Mouse (Mus musculus): ENCODE measurements around the gene Sult6b2. TPM values are rescaled to one million over a fixed set of nuclear protein-coding genes. Genes with fewer than 3 reads are reported as not detected.

The Sult6b2 gene
- polyA plus RNA-seq, 1 experiment, result 0.09 TPM

- TF ChIP-seq POLR2A (IDR thresholded peaks at IDR 0.05; ENCODE audit: control insufficient read depth, low read depth, low read length) (no peak), CTCF (IDR thresholded peaks at IDR 0.05; ENCODE audit: control insufficient read depth, insufficient read depth, insufficient replicate concordance, low read depth, low read length) (no peak)
- Histone ChIP-seq H3K4me3 (ENCODE audit: control insufficient read depth, low read depth, low read length) (no peak overlapping the region), H3K4me1 (ENCODE audit: control insufficient read depth, insufficient read depth, low read length) (no peaks in the 10 kb centered on the region), H3K27me3 (ENCODE audit: control insufficient read depth, insufficient read depth, low read length) (no peaks in the 10 kb centered on the region), H3K36me3 (ENCODE audit: control insufficient read depth, insufficient read depth, low read length) (no peaks in the 10 kb centered on the region), H3K27ac (ENCODE audit: control insufficient read depth, insufficient read depth, low read depth, low read length) (no peak overlapping the region)
These were observed 21.1 kb upstream of the Sult6b2 start for GRCm38 (mm10) chr6:142825449-142825848.

GRCm38 (mm10) chr6:142823008-142823787, 18.9 kb upstream of the Sult6b2 start:
- Histone ChIP-seq H3K36me3 (ENCODE audit: control insufficient read depth, insufficient read depth, low read length) (no peaks in the 10 kb centered on the region), H3K27me3 (ENCODE audit: control insufficient read depth, insufficient read depth, low read length) (no peaks in the 10 kb centered on the region), H3K4me1 (ENCODE audit: control insufficient read depth, insufficient read depth, low read length) (no peaks in the 10 kb centered on the region)

GRCm38 (mm10) chr6:142818306-142818705, 14.0 kb upstream of the Sult6b2 start:
- TF ChIP-seq CTCF (IDR thresholded peaks at IDR 0.05; ENCODE audit: control insufficient read depth, insufficient read depth, insufficient replicate concordance, low read depth, low read length), result no peak
- no peak for TF ChIP-seq POLR2A (IDR thresholded peaks at IDR 0.05; ENCODE audit: control insufficient read depth, low read depth, low read length)
- Histone ChIP-seq H3K4me1 (ENCODE audit: control insufficient read depth, insufficient read depth, low read length) (no peaks in the 10 kb centered on the region; the same call in 1 of the 2 replicates), H3K4me3 (ENCODE audit: control insufficient read depth, low read depth, low read length) (no peak overlapping the region), H3K36me3 (ENCODE audit: control insufficient read depth, insufficient read depth, low read length) (no peaks in the 10 kb centered on the region), H3K27ac (ENCODE audit: control insufficient read depth, insufficient read depth, low read depth, low read length) (no peak overlapping the region), H3K27me3 (ENCODE audit: control insufficient read depth, insufficient read depth, low read length) (no peaks in the 10 kb centered on the region)

More at GRCm38 (mm10) chr6:142823008-142823787, 18.9 kb upstream of the Sult6b2 start:
- Histone ChIP-seq H3K4me3 (ENCODE audit: control insufficient read depth, low read depth, low read length) (no peak overlapping the region), H3K27ac (ENCODE audit: control insufficient read depth, insufficient read depth, low read depth, low read length) (no peak overlapping the region)
- TF ChIP-seq CTCF (IDR thresholded peaks at IDR 0.05; ENCODE audit: control insufficient read depth, insufficient read depth, insufficient replicate concordance, low read depth, low read length) (no peak), POLR2A (IDR thresholded peaks at IDR 0.05; ENCODE audit: control insufficient read depth, low read depth, low read length) (no peak)

GRCm38 (mm10) chr6:142815513-142815912, 11.2 kb upstream of the Sult6b2 start:
- no peak overlapping the region for H3K4me3 ChIP-seq (ENCODE audit: control insufficient read depth, low read depth, low read length)
- TF ChIP-seq POLR2A (IDR thresholded peaks at IDR 0.05; ENCODE audit: control insufficient read depth, low read depth, low read length), result no peak
- TF ChIP-seq CTCF (IDR thresholded peaks at IDR 0.05; ENCODE audit: control insufficient read depth, insufficient read depth, insufficient replicate concordance, low read depth, low read length), result no peak
- no peaks in the 10 kb centered on the region for H3K27me3 ChIP-seq (ENCODE audit: control insufficient read depth, insufficient read depth, low read length)
- no peak overlapping the region for H3K27ac ChIP-seq (ENCODE audit: control insufficient read depth, insufficient read depth, low read depth, low read length)
- H3K4me1 ChIP-seq (ENCODE audit: control insufficient read depth, insufficient read depth, low read length), result no peaks in the 10 kb centered on the region; the same call in 1 of the 2 replicates
- H3K36me3 ChIP-seq (ENCODE audit: control insufficient read depth, insufficient read depth, low read length), result no peaks in the 10 kb centered on the region

GRCm38 (mm10) chr6:142814495-142814921, 10.2 kb upstream of the Sult6b2 start:
- TF ChIP-seq CTCF (IDR thresholded peaks at IDR 0.05; ENCODE audit: control insufficient read depth, insufficient read depth, insufficient replicate concordance, low read depth, low read length) (0 out of 2 replicates have a peak, but pooled peaks have one; percentile 18), POLR2A (IDR thresholded peaks at IDR 0.05; ENCODE audit: control insufficient read depth, low read depth, low read length) (no peak)
- H3K4me1 ChIP-seq (ENCODE audit: control insufficient read depth, insufficient read depth, low read length), result no peaks in the 10 kb centered on the region; the same call in 1 of the 2 replicates
- no peaks in the 10 kb centered on the region for H3K27me3 ChIP-seq (ENCODE audit: control insufficient read depth, insufficient read depth, low read length)
- H3K36me3 ChIP-seq (ENCODE audit: control insufficient read depth, insufficient read depth, low read length), result no peaks in the 10 kb centered on the region
- no peak overlapping the region for H3K27ac ChIP-seq (ENCODE audit: control insufficient read depth, insufficient read depth, low read depth, low read length)
- peak overlapping the region; percentile 35; the same call in 1 of the 2 replicates for H3K4me3 ChIP-seq (ENCODE audit: control insufficient read depth, low read depth, low read length)

- H3K27me3 ChIP-seq (ENCODE audit: control insufficient read depth, insufficient read depth, low read length), result no peaks in the 10 kb centered on the region
- no peaks in the 10 kb centered on the region for H3K36me3 ChIP-seq (ENCODE audit: control insufficient read depth, insufficient read depth, low read length)
- no peak overlapping the region for H3K27ac ChIP-seq (ENCODE audit: control insufficient read depth, insufficient read depth, low read depth, low read length)
- no peak for TF ChIP-seq POLR2A (IDR thresholded peaks at IDR 0.05; ENCODE audit: control insufficient read depth, low read depth, low read length)
- TF ChIP-seq CTCF (IDR thresholded peaks at IDR 0.05; ENCODE audit: control insufficient read depth, insufficient read depth, insufficient replicate concordance, low read depth, low read length), result no peak
- no peaks in the 10 kb centered on the region; the same call in 1 of the 2 replicates for H3K4me1 ChIP-seq (ENCODE audit: control insufficient read depth, insufficient read depth, low read length)
- no peak overlapping the region for H3K4me3 ChIP-seq (ENCODE audit: control insufficient read depth, low read depth, low read length)
These were observed 9.7 kb upstream of the Sult6b2 start for GRCm38 (mm10) chr6:142814011-142814410.

- TF ChIP-seq POLR2A (IDR thresholded peaks at IDR 0.05; ENCODE audit: control insufficient read depth, low read depth, low read length) (no peak), CTCF (IDR thresholded peaks at IDR 0.05; ENCODE audit: control insufficient read depth, insufficient read depth, insufficient replicate concordance, low read depth, low read length) (no peak)
- no peaks in the 10 kb centered on the region for H3K36me3 ChIP-seq (ENCODE audit: control insufficient read depth, insufficient read depth, low read length)
- H3K4me3 ChIP-seq (ENCODE audit: control insufficient read depth, low read depth, low read length), result no peak overlapping the region
- H3K27ac ChIP-seq (ENCODE audit: control insufficient read depth, insufficient read depth, low read depth, low read length), result no peak overlapping the region
- H3K4me1 ChIP-seq (ENCODE audit: control insufficient read depth, insufficient read depth, low read length), result no peaks in the 10 kb centered on the region; the same call in 1 of the 2 replicates
- H3K27me3 ChIP-seq (ENCODE audit: control insufficient read depth, insufficient read depth, low read length), result no peaks in the 10 kb centered on the region
These were observed 8.7 kb upstream of the Sult6b2 start for GRCm38 (mm10) chr6:142812969-142813368.
